Mouse (Mus musculus) adrenal gland, adult 2 months (tissue): ENCODE data around the gene Ankrd13a. TPM values are rescaled to one million over a fixed set of nuclear protein-coding genes. Genes with fewer than 3 reads are reported as not detected.
"Not testable (repeated sequence)": the region's sequence is repeated elsewhere in the genome, so short reads cannot be mapped to it uniquely, and the experiment has no call there.

Experiments
- DNase-seq: peaks from one replicate; pipeline ENCODE4 v3.0.0; 2021
- microRNA-seq, 2 experiments: library from miRNA; unstranded; fragments of <30 nt; microRNA quantifications; one replicate each; pipeline ENCODE4 v1.2.0; 2021
- polyA plus RNA-seq: library from polyadenylated mRNA; depleted of rRNA; stranded (reverse); fragments of >200 nt; gene quantifications from 2 replicates; pipeline ENCODE4 v1.2.3, GENCODE M21; 2012; rRNA removed
- total RNA-seq, 2 experiments: library from RNA; stranded (reverse); gene quantifications; 2 replicates each; pipeline ENCODE4 v1.2.3; 2021

The Ankrd13a gene
- total and polyA plus RNA-seq, 3 experiments: 51.8 to 92.4 (median 78.4) TPM

GRCm38 (mm10) chr5:114829740-114830139 lies 55.3 kb downstream of the Ankrd13a start:
- no peak for DNase-seq

GRCm38 (mm10) chr5:114836886-114837285 lies 62.4 kb downstream of the Ankrd13a start:
- no peak for DNase-seq

- DNase-seq: not testable (repeated sequence)
These were observed 66.0 kb downstream of the Ankrd13a start for GRCm38 (mm10) chr5:114840481-114840880.

- DNase-seq: not testable (repeated sequence)
These were observed 67.7 kb downstream of the Ankrd13a start for GRCm38 (mm10) chr5:114842155-114842554.

- no peak for DNase-seq
These were observed 68.2 kb downstream of the Ankrd13a start for GRCm38 (mm10) chr5:114842674-114843073.

GRCm38 (mm10) chr5:114844371-114844770 lies 69.9 kb downstream of the Ankrd13a start:
- not testable (repeated sequence) for DNase-seq

GRCm38 (mm10) chr5:114851565-114852236 lies 77.2 kb downstream of the Ankrd13a start:
- no peak for DNase-seq

- DNase-seq: not testable (repeated sequence)
These were observed 78.9 kb downstream of the Ankrd13a start, which contains the start of gene 4930519G04Rik for GRCm38 (mm10) chr5:114853364-114853763. 4930519G04Rik (plus strand) TSS chr5:114853664.

Small RNA genes lying within 50 kb of the gene (microRNA-seq; reads per million reads assigned to microRNA genes)
- 9.1 to 11.0 reads per million in 2 experiments for gene Mir6240

Other genes with a start within 250 kb of the Ankrd13a start
- gene Fam222a, start 206.7 kb upstream of the Ankrd13a start, total RNA-seq: 10 to 100 TPM; 32.9 to 84.3 TPM
- gene Fam222a, start 206.7 kb upstream of the Ankrd13a start, polyA plus RNA-seq: 68.3 and 72.0 TPM in 2 replicates
- 1 to 10 TPM; 2.5 to 3.1 TPM for gene Trpv4, start 116.3 kb upstream of the Ankrd13a start, total RNA-seq
- 4.5 and 5.4 TPM in 2 replicates for gene Trpv4, start 116.3 kb upstream of the Ankrd13a start, polyA plus RNA-seq
- gene Gltp, start 83.7 kb upstream of the Ankrd13a start, total RNA-seq: 10 to 100 TPM; 48.5 to 64.7 TPM
- gene Gltp, start 83.7 kb upstream of the Ankrd13a start, polyA plus RNA-seq: 135 and 167 TPM in 2 replicates
- 1 to 10 TPM; 5.5 to 7.6 TPM for gene Tchp, start 66.9 kb upstream of the Ankrd13a start, total RNA-seq
- gene Tchp, start 66.9 kb upstream of the Ankrd13a start, polyA plus RNA-seq: 13.8 and 14.2 TPM in 2 replicates
- 10 to 100 TPM; 35.5 to 40.9 TPM for gene Git2, start 840 bp downstream of the Ankrd13a start, total RNA-seq
- gene Git2, start 840 bp downstream of the Ankrd13a start, polyA plus RNA-seq: 37.7 and 40.5 TPM in 2 replicates
- gene 1500011B03Rik, start 48.8 kb downstream of the Ankrd13a start, total RNA-seq: 10 to 100 TPM; 23.1 to 36.6 TPM
- gene 1500011B03Rik, start 48.8 kb downstream of the Ankrd13a start, polyA plus RNA-seq: 29.7 and 30.6 TPM in 2 replicates
- gene 4930519G04Rik, start 79.0 kb downstream of the Ankrd13a start, total RNA-seq: not detected
- not detected in 2 replicates for gene 4930519G04Rik, start 79.0 kb downstream of the Ankrd13a start, polyA plus RNA-seq
- gene Gm9936, start 84.0 kb downstream of the Ankrd13a start, total RNA-seq: not detected
- gene Gm9936, start 84.0 kb downstream of the Ankrd13a start, polyA plus RNA-seq: not detected in 2 replicates
- gene Oasl2, start 122.3 kb downstream of the Ankrd13a start, total RNA-seq: 10 to 100 TPM; 11.6 to 12.2 TPM
- gene Oasl2, start 122.3 kb downstream of the Ankrd13a start, polyA plus RNA-seq: 7.6 and 7.7 TPM in 2 replicates
- gene Oasl1, start 148.6 kb downstream of the Ankrd13a start, total RNA-seq: 1 to 10 TPM in 1 of 2 experiments, under 1 TPM in 1; 0.98 to 1.3 TPM
- 5.0 and 7.4 TPM in 2 replicates for gene Oasl1, start 148.6 kb downstream of the Ankrd13a start, polyA plus RNA-seq
- gene 2210016L21Rik, start 167.5 kb downstream of the Ankrd13a start, total RNA-seq: 10 to 100 TPM; 36.2 to 55.3 TPM
- 24.5 and 28.1 TPM in 2 replicates for gene 2210016L21Rik, start 167.5 kb downstream of the Ankrd13a start, polyA plus RNA-seq
- gene Hnf1a, start 196.4 kb downstream of the Ankrd13a start, total RNA-seq: under 1 TPM in 1 of 2 experiments, not detected in 1; 0.09 TPM
- gene Hnf1a, start 196.4 kb downstream of the Ankrd13a start, polyA plus RNA-seq: 0.03 TPM in 1 of 2 replicates, not detected in the other
- gene Sppl3, start 236.5 kb downstream of the Ankrd13a start, total RNA-seq: 10 to 100 TPM; 42.3 to 49.4 TPM
- 66.2 and 68.2 TPM in 2 replicates for gene Sppl3, start 236.5 kb downstream of the Ankrd13a start, polyA plus RNA-seq